Mouse (Mus musculus) embryonic facial prominence, embryonic 13.5 days (tissue): ENCODE results near the gene Dpf1. TPM values are rescaled to one million over a fixed set of nuclear protein-coding genes. Genes with fewer than 3 reads are reported as not detected.

Source experiments
- ATAC-seq: fragments of 200-750 bp; cut with Nextera tagmentation; 2 replicates; pipeline ENCODE4 v1.8.0; 2017; ENCODE audit warnings: low read depth; ENCODE audit not compliant: insufficient number of reproducible peaks, insufficient read depth, low FRiP score, low TSS enrichment
- H3K27ac ChIP-seq: fragments of 300-500 bp; sonication (generic); 2 replicates; pipeline ENCODE4 v1.5.1; 2015; ENCODE audit warnings: moderate library complexity, mild to moderate bottlenecking, inconsistent platforms
- H3K27me3 ChIP-seq: fragments of 300-500 bp; sonication (generic); 2 replicates; pipeline ENCODE4 v1.6.1; 2015; ENCODE audit warnings: mild to moderate bottlenecking, inconsistent platforms
- H3K36me3 ChIP-seq: fragments of 300-500 bp; sonication (generic); 2 replicates; pipeline ENCODE4 v1.6.1; 2015; ENCODE audit warnings: mild to moderate bottlenecking, inconsistent platforms
- H3K4me1 ChIP-seq: fragments of 300-500 bp; sonication (generic); 2 replicates; pipeline ENCODE4 v1.6.1; 2015; ENCODE audit warnings: inconsistent platforms
- H3K4me2 ChIP-seq: fragments of 300-500 bp; sonication (generic); 2 replicates; pipeline ENCODE4 v1.6.1; 2015; ENCODE audit warnings: moderate library complexity, mild to moderate bottlenecking, inconsistent platforms
- H3K4me3 ChIP-seq: fragments of 300-500 bp; sonication (generic); 2 replicates; pipeline ENCODE4 v1.5.1; 2015; ENCODE audit warnings: mild to moderate bottlenecking, inconsistent platforms
- H3K9ac ChIP-seq: fragments of 300-500 bp; sonication (generic); 2 replicates; pipeline ENCODE4 v1.6.1; 2015; ENCODE audit warnings: mild to moderate bottlenecking, inconsistent platforms
- H3K9me3 ChIP-seq: fragments of 300-500 bp; sonication (generic); 2 replicates; pipeline ENCODE4 v1.6.1; 2016; ENCODE audit warnings: inconsistent platforms
- WGBS: fragments of 180-500 bp; shearing (Covaris S2); methylation state at CpG from one replicate; pipeline ENCODE4 v1.1.7; 2015; ENCODE audit warnings: mixed read lengths; 5-methylcytosine and 5-hydroxymethylcytosine counted together
- polyA plus RNA-seq: library from polyadenylated mRNA; unstranded; fragments of >200 nt; fragmentation: Nextera tagmentation; extraction: Ambion mirVana; gene quantifications from 2 replicates; pipeline ENCODE4 v1.2.1, GENCODE M21; 2015

Dpf1 gene
- polyA plus RNA-seq, 1 experiment from 2014 or later = 29.9 TPM

DNA sequence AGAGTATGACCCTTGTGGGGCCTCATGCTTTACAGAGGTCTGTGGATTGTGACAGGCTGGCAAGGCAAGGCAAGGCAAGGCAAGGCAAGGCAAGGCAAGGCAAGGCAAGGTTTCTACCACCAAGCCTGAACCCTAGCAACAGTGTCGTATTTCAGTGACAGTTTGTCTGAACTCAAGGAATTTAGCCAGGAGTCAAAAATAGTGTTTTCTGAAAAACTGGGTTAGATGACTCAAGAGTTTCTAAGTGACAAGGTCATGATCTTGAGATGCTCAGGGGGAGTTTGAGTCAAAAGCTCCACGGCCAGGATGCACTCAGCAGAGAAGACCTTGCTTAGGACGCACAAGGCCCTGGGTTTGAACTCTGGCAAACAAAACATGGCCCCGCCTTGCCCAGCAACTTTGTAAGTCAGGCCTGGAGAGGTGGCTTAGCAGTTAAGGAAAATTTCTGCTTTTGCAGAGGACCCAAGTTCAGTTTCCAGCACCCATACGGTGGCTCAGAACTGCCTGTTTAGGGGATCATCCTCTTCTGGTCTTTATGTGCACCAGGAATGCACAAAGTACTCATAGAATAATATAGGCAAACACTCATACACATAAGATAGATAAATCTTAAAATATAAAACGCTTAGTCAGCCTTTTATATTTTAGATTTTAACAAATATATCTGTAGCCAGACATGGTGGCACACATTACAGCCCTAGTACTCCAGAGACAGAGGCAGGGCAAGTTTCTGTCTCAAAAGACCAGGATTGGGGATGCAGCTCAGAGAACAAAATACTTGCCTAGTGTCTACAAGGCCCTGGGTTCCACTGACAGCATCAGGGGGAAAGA lies 32.3 kb downstream of the Dpf1 start:
- H3K27ac ChIP-seq = no peak overlapping the region
- H3K9me3 ChIP-seq = no peaks in the 10 kb centered on the region
- 68% methylated on average over 6 of the region's 6 CpGs for WGBS
- H3K4me3 ChIP-seq = no peak overlapping the region
- peaks cover 8% of the 10 kb centered on the region; the same call in 1 of the 2 replicates for H3K4me1 ChIP-seq
- H3K27me3 ChIP-seq = no peaks in the 10 kb centered on the region
- no peak for ATAC-seq
- H3K36me3 ChIP-seq = peaks cover 43% of the 10 kb centered on the region
- H3K9ac ChIP-seq = no peak overlapping the region
- no peak overlapping the region for H3K4me2 ChIP-seq

DNA sequence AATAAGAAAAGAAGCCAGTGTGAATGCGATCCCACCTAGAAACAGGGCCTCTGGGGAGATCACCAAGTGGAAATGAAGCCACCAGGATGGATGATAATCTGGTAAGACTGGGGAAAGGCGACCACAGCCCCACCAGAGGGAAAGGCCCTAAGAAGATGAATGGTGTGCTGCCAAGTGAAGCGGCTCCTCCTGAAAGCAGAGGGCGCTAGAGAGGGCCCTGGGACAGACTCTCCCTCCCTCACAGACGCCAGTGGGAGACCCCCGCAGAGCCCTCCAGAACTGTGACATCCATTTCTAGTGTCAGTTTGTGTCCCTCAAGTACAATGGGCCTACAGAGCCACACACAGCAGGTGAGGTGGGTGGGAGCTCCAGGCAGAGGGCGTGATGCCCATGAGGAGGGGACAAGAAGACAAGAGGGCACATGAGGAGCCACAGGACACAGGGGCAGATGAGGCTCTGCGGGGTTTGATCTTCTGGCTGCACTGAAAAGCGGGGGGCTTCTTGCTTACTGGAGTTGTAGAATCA lies 33.1 kb downstream of the Dpf1 start:
- Histone ChIP-seq H3K27me3 (no peaks in the 10 kb centered on the region), H3K4me2 (no peak overlapping the region), H3K36me3 (peaks cover 37% of the 10 kb centered on the region), H3K9me3 (no peaks in the 10 kb centered on the region), H3K27ac (no peak overlapping the region), H3K4me1 (peaks cover 16% of the 10 kb centered on the region), H3K9ac (no peak overlapping the region), H3K4me3 (no peak overlapping the region)
- no peak for ATAC-seq
- WGBS = 75% methylated on average over 9 of the region's 9 CpGs

DNA sequence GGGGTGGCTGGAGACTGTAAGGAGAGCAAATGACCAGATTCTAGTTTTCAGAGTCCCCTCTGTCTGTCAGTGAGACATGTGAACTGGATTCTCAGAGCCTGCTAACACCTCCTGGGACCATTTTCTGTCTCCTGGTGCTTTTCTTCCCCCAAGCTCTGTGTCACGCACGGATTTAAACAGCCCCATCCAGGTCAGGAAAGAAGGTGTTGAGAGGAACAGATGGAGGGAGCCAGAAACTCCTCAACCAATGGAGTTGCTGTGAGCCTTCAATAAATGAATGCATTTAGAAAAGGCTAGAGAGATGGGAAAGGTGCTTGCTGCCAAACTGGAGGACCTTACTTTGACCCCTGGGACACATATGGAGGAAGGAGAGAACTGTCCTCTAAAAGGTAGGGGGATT lies 34.0 kb downstream of the Dpf1 start:
- Histone ChIP-seq H3K27me3 (no peaks in the 10 kb centered on the region), H3K27ac (no peak overlapping the region), H3K4me2 (no peak overlapping the region), H3K36me3 (peaks cover 28% of the 10 kb centered on the region), H3K9me3 (no peaks in the 10 kb centered on the region), H3K4me3 (no peak overlapping the region), H3K9ac (no peak overlapping the region), H3K4me1 (peaks cover 25% of the 10 kb centered on the region)
- WGBS = 89% methylated on average over 2 of the region's 2 CpGs
- ATAC-seq = no peak

DNA sequence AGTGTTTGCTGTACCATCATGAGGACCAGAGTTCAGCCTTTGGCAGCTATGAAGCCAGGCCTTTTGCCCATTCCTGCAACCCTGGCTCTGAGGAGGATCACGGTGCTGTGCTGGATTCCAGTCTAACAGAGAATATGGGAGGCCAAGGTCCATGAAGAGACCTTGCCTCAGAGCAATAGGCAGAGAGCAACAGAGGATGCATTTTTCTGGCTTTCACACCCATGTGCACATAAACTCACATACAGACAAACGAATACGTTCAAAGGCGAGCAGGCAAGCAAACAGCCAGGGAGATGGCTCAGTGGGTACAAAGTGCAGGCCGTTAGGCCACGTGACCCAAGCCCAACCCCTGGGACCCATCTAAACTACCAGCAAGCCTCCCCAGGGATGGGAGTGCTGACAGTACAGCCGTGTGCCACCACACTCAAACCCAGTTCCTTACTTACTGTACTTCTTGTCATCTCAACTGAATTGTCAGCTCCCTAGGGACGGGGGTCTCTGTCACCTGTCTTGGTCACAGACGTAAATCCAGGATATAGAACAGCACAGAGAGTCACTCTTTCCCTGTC lies 34.7 kb downstream of the Dpf1 start:
- no peak overlapping the region for H3K9ac ChIP-seq
- H3K27me3 ChIP-seq = no peaks in the 10 kb centered on the region
- ATAC-seq = no peak
- H3K4me3 ChIP-seq = no peak overlapping the region
- peaks cover 26% of the 10 kb centered on the region for H3K4me1 ChIP-seq
- H3K4me2 ChIP-seq = no peak overlapping the region
- H3K27ac ChIP-seq = no peak overlapping the region
- H3K9me3 ChIP-seq = no peaks in the 10 kb centered on the region
- H3K36me3 ChIP-seq = peaks cover 28% of the 10 kb centered on the region
- WGBS = 81% methylated on average over 9 of the region's 9 CpGs

DNA sequence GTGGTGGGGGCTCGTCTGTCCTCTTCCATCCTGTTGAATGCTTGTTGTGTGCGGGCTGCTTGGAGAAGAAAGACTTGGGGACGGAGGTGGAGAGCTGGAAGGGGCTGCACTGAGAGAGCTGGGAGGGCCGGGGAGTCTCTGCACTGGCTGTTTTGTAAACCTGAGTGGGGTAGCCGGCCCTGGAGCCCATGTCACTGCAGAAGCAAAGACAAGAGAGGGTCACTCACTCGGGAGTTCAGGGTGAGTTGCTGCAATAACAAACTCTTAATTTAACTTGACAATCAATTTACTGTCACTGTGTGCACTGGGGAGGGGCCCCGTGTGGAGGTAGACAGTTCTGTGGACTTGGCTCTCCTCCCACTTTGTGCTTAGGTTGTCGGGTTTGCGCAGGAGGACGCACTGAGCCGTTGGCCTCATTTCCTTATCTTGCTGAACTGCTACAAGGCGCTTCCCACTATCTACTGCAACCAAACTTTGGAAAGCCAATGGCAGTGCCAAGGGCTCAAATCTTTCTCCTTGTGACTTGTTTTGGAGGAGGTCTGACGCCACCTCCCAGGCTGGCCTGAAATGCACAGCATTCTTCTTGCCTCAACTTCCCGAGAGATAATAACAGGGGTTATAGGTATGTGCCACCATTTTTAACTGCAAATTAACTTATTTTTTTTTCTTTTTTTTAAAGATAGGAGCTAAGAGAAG lies 35.4 kb downstream of the Dpf1 start:
- no peaks in the 10 kb centered on the region for H3K9me3 ChIP-seq
- H3K27ac ChIP-seq = no peak overlapping the region
- no peaks in the 10 kb centered on the region for H3K27me3 ChIP-seq
- 67% methylated on average over 14 of the region's 14 CpGs for WGBS
- peaks cover 33% of the 10 kb centered on the region for H3K36me3 ChIP-seq
- peaks cover 26% of the 10 kb centered on the region for H3K4me1 ChIP-seq
- H3K4me3 ChIP-seq = no peak overlapping the region
- ATAC-seq = no peak
- H3K4me2 ChIP-seq = no peak overlapping the region
- no peak overlapping the region for H3K9ac ChIP-seq

DNA sequence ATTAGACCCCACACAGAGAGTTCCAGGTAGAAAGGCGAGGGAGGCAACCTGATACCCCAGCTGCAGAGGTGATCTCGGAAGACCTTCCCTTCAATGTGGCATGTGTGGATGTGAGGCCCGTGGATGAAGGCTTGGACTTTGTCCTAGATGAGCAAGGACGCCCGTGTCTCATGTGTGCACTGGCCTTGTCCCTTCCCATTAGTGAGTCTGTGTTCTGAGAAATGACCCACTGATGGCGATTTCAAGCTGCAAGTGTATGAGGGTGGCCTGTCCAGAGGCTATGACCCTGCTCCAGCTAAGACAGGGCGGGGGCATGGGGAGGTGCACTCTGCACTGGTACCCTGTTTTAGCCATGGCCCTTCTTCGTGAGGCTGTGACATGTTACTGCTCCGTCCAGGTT lies 36.5 kb downstream of the Dpf1 start:
- H3K9ac ChIP-seq = no peak overlapping the region

DNA sequence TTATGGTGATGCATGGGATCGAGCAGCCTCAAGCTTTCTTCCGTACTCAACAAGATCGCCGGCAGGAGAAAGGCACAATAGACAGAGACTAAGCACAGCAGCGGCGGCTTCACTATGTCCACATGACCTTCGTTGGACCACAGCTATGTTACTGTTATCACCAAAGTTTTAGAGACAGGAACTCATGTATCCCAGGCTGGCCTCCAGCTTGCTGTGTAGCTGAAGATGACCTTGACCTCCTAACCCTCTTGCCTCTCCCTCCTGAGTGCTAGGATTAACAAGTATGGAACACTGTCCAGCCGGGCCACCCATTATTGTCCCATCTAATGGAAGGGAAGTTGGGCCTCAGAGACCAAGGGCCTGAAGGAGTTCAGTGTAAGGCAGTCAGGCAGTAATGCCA lies 37.1 kb downstream of the Dpf1 start:
- Histone ChIP-seq H3K4me3 (no peak overlapping the region), H3K36me3 (peaks cover 38% of the 10 kb centered on the region), H3K27me3 (no peaks in the 10 kb centered on the region), H3K9ac (no peak overlapping the region), H3K4me1 (peaks cover 21% of the 10 kb centered on the region; the same call in 1 of the 2 replicates), H3K9me3 (no peaks in the 10 kb centered on the region), H3K27ac (no peak overlapping the region), H3K4me2 (no peak overlapping the region)
- ATAC-seq = no peak
- 91% methylated on average over 8 of the region's 8 CpGs for WGBS

More for the DNA sequence above, 36.5 kb downstream of the Dpf1 start:
- Histone ChIP-seq H3K4me3 (no peak overlapping the region), H3K4me2 (no peak overlapping the region), H3K27me3 (no peaks in the 10 kb centered on the region), H3K36me3 (peaks cover 38% of the 10 kb centered on the region), H3K4me1 (peaks cover 26% of the 10 kb centered on the region), H3K9me3 (no peaks in the 10 kb centered on the region), H3K27ac (no peak overlapping the region)
- 70% methylated on average over 9 of the region's 9 CpGs for WGBS
- ATAC-seq = no peak

DNA sequence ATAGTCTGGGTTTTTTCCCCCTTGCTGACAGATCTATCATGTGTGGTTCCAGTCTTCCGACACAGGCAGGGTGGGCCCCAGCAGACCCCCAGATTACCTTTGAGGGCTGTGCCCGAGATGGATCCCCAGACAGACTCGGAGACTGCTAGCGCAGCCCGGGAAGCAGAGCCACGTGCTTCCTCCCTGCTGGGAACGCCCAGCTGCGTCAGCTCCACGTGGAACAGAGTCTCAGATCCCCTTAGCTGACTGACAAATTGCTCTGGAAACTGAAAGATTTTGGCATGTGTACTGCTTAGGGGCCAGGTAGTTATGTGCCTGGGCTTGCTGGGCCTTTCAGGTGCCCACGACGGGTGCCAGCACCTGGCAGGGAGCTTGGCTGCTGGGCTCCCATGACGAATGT lies 38.0 kb downstream of the Dpf1 start:
- H3K4me3 ChIP-seq = no peak overlapping the region
- ATAC-seq = 0 out of 2 replicates have a peak, but pooled peaks have one; percentile 21

DNA sequence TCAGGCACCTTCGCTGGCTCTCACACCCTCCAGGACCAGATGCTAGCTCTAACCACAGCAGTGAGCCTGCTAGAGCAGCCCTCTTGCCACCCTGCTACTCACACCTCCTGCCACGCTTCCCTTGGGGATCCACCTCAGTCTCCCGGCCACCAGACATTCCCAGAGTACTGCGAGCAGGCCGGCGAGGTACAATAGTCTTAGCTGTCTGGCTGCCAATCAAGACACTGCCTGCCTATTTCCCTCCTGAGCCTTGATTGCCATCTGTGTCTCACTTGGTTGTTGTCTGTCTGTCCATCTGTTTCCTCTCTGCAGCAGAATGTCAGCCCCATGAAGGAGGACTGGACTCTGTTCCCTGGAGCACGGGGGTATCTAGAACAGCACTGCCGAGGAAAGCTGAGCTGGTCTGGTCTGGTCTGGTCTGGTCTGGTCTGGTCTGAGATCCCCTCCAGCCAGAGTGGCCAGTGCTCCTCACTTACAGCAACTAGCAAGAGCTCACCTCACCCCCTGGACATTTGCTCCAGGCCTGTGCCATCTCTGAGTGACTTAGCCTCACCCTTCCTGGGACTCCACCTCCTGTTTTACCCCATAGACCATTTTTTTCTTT lies 38.8 kb downstream of the Dpf1 start:
- no peak for ATAC-seq
- no peaks in the 10 kb centered on the region for H3K9me3 ChIP-seq
- no peak overlapping the region for H3K4me3 ChIP-seq
- H3K27me3 ChIP-seq = no peaks in the 10 kb centered on the region
- 41% methylated on average over 8 of the region's 8 CpGs for WGBS
- H3K4me1 ChIP-seq = peaks cover 21% of the 10 kb centered on the region; the same call in 1 of the 2 replicates
- 0 out of 2 replicates have a peak overlapping the region, but pooled peaks have one; percentile 3 for H3K9ac ChIP-seq
- no peak overlapping the region; the same call in 1 of the 2 replicates for H3K4me2 ChIP-seq
- peaks cover 37% of the 10 kb centered on the region for H3K36me3 ChIP-seq
- peak overlapping the region; percentile 52 for H3K27ac ChIP-seq

More for the DNA sequence above, 38.0 kb downstream of the Dpf1 start:
- no peaks in the 10 kb centered on the region for H3K9me3 ChIP-seq
- H3K4me1 ChIP-seq = peaks cover 21% of the 10 kb centered on the region; the same call in 1 of the 2 replicates
- no peaks in the 10 kb centered on the region for H3K27me3 ChIP-seq
- 0 out of 2 replicates have a peak overlapping the region, but pooled peaks have one; percentile 3 for H3K9ac ChIP-seq
- 48% methylated on average over 12 of the region's 12 CpGs for WGBS
- peaks cover 38% of the 10 kb centered on the region for H3K36me3 ChIP-seq
- no peak overlapping the region for H3K4me2 ChIP-seq
- peak overlapping the region; percentile 52; the same call in 1 of the 2 replicates for H3K27ac ChIP-seq

DNA sequence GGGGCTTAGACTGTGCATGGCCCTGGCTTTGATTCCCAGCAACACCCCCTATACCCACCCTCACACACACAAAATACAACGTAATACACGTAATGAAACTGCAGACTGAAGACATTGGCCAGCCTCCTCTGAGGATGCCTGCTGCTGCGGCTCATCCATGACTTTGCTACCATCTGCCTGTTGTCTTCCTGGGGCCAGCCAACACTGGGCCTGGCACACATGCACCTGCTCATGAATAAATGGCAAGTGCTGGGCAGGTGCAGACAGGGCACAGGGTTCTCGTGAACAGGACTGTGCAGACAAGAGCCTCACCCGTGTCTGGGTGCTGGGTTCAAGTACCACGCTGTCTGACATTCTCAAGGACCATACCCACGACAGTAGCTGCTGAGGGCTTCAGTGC lies 40.0 kb downstream of the Dpf1 start:
- peaks cover 40% of the 10 kb centered on the region for H3K36me3 ChIP-seq
- H3K27ac ChIP-seq = no peak overlapping the region
- H3K9me3 ChIP-seq = no peaks in the 10 kb centered on the region
- H3K4me1 ChIP-seq = peaks cover 21% of the 10 kb centered on the region; the same call in 1 of the 2 replicates
- no peak overlapping the region for H3K9ac ChIP-seq
- 90% methylated on average over 7 of the region's 7 CpGs for WGBS
- no peak overlapping the region for H3K4me2 ChIP-seq
- no peak overlapping the region for H3K4me3 ChIP-seq
- no peak for ATAC-seq
- no peaks in the 10 kb centered on the region for H3K27me3 ChIP-seq

DNA sequence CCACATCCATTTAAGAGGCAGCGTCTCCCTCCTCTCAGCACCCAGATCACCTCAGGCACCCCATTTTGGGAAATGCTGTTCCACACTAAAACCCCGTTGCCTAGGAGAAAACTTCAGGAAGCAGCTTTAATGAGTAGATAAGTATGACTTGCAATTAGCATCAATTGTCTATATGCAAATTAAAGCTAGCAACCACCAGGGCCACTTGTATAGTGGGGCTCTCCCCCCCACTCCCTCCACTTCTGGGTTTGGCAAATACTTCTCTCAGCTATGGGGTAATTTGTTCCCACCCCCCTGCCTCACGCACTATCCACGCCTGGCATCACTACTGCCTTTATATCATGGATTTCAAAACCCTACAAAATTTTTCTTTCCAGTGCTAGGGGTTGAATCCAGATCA lies 41.8 kb downstream of the Dpf1 start:
- no peak overlapping the region for H3K27ac ChIP-seq
- ATAC-seq = no peak
- H3K4me1 ChIP-seq = peaks cover 21% of the 10 kb centered on the region; the same call in 1 of the 2 replicates
- H3K36me3 ChIP-seq = peaks cover 53% of the 10 kb centered on the region
- no peak overlapping the region for H3K9ac ChIP-seq
- no peak overlapping the region for H3K4me2 ChIP-seq
- H3K4me3 ChIP-seq = no peak overlapping the region
- WGBS = 79% methylated on average over 4 of the region's 4 CpGs
- no peaks in the 10 kb centered on the region for H3K27me3 ChIP-seq
- H3K9me3 ChIP-seq = no peaks in the 10 kb centered on the region
